Mouse (Mus musculus): ENCODE measurements at regions not wholly inside any gene's neighbourhood (a gene's known extent, or its start where the extent isn't known, plus 50 kb on each side); places are given as distances from the start of the nearest gene placed in this dataset.

- TF ChIP-seq GATA1 (IDR thresholded peaks at IDR 0.05; ENCODE audit: low read length) = no peak
Measured at GRCm38 (mm10) chr14:71085721-71086120, 486.1 kb upstream of the Fam160b2 start.

GRCm38 (mm10) chr14:71082327-71082726 is 482.7 kb upstream of the Fam160b2 start:
- TF ChIP-seq GATA1 (IDR thresholded peaks at IDR 0.05; ENCODE audit: low read length) = no peak

- no peak for TF ChIP-seq GATA1 (IDR thresholded peaks at IDR 0.05; ENCODE audit: low read length)
Measured at GRCm38 (mm10) chr14:71075671-71076070, 476.0 kb upstream of the Fam160b2 start.

GRCm38 (mm10) chr14:71074019-71074418 is 474.4 kb upstream of the Fam160b2 start:
- TF ChIP-seq GATA1 (IDR thresholded peaks at IDR 0.05; ENCODE audit: low read length) = no peak

- TF ChIP-seq GATA1 (IDR thresholded peaks at IDR 0.05; ENCODE audit: low read length) = peak; percentile 22
Measured at GRCm38 (mm10) chr14:71065669-71066068, 466.0 kb upstream of the Fam160b2 start.

GRCm38 (mm10) chr14:71056601-71057000 is 457.0 kb upstream of the Fam160b2 start:
- TF ChIP-seq GATA1 (IDR thresholded peaks at IDR 0.05; ENCODE audit: low read length) = no peak

GRCm38 (mm10) chr14:71055480-71055879 is 455.8 kb upstream of the Fam160b2 start:
- TF ChIP-seq GATA1 (IDR thresholded peaks at IDR 0.05; ENCODE audit: low read length) = no peak

GRCm38 (mm10) chr14:71053788-71054641 is 454.4 kb upstream of the Fam160b2 start:
- no peak for TF ChIP-seq GATA1 (IDR thresholded peaks at IDR 0.05; ENCODE audit: low read length)

- TF ChIP-seq GATA1 (IDR thresholded peaks at IDR 0.05; ENCODE audit: low read length) = no peak
Measured at GRCm38 (mm10) chr14:71047096-71047495, 447.5 kb upstream of the Fam160b2 start.

- TF ChIP-seq GATA1 (IDR thresholded peaks at IDR 0.05; ENCODE audit: low read length) = no peak
Measured at GRCm38 (mm10) chr14:71036620-71037019, 437.0 kb upstream of the Fam160b2 start.

GRCm38 (mm10) chr14:71033586-71033985 is 434.0 kb upstream of the Fam160b2 start:
- no peak for TF ChIP-seq GATA1 (IDR thresholded peaks at IDR 0.05; ENCODE audit: low read length)

GRCm38 (mm10) chr14:71030164-71030880 is 430.7 kb upstream of the Fam160b2 start:
- TF ChIP-seq GATA1 (IDR thresholded peaks at IDR 0.05; ENCODE audit: low read length) = no peak

Measured in G1E-ER4 (cell line).